Mouse (Mus musculus) testis, adult 2 months (tissue): Measurements from ENCODE around the gene Cend1.

Experiments
- CTCF ChIP-seq: fragments of 200-500 bp; IDR thresholded peaks from 2 replicates; pipeline ENCODE4 v1.5.1; 2012; ENCODE audit warnings: low read depth, mild to moderate bottlenecking, inconsistent platforms, low read length, moderate library complexity; ENCODE audit not compliant: control insufficient read depth, insufficient read depth, insufficient replicate concordance
- POLR2A ChIP-seq: fragments of 200-500 bp; IDR thresholded peaks from 2 replicates; pipeline ENCODE4 v1.6.1; 2012; ENCODE audit warnings: low read depth, mild to moderate bottlenecking, inconsistent platforms, low read length, moderate library complexity; ENCODE audit not compliant: control insufficient read depth

- TF ChIP-seq CTCF (peak; percentile 93), POLR2A (no peak)
Measured at GRCm38 (mm10) chr7:141394771-141395170, 34.5 kb downstream of the Cend1 start.
